Mouse (Mus musculus) gastrocnemius, postnatal 14 days (tissue): ENCODE results near the gene C1galt1. TPM values are rescaled to one million over a fixed set of nuclear protein-coding genes. Genes with fewer than 3 reads are reported as not detected.
A peak's percentile ranks its signal among the peaks of the same experiment; 100 is the strongest.

Source experiments
- DNase-seq: peaks from one replicate; pipeline ENCODE4 v3.0.0; 2021; ENCODE audit warnings: mixed read lengths
- intact Hi-C: fragments of 180-260 bp; cut with DNase I; formaldehyde crosslinking; loops from one replicate; pipeline ENCODE4 v1.15.1; 2025; ENCODE audit warnings: low total_unique reads
- total RNA-seq, 2 experiments: library from RNA; stranded (reverse); gene quantifications; 2 replicates each; pipeline ENCODE4 v1.2.3; 2021

The C1galt1 gene
- total RNA-seq, 2 experiments from 2014 or later: 11.3 to 11.9 TPM

DNA sequence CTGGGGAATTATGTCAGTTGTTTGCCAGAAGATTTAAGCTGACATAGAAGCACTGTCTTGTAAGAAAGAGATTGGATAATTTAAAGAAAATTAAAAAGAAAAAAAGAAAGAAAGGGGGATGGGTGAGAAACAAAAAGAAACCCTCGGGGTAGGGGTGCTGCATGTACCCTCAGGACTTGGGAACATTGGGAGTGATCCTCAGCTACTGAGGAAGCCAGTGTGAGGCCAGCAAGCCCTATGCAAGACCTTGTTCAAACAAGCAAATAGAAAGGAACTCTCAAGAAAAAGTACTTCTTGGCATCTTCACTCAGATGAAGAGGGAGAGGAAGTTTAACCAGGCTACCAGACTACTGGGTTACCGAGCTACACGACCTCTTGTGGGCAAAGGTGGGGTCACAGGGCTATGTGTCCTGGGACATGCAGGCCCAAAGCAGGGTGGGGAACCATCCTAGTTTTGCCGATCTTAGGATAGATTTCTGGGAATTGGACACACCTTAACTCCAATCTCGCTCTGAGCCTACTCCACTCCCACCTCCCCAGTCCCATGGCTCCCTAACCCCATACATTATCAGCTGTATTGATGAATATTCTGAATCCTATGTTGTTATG is 12.1 kb downstream of the C1galt1 start:
- DNase-seq: no peak
- intact Hi-C loops: no loop called here

DNA sequence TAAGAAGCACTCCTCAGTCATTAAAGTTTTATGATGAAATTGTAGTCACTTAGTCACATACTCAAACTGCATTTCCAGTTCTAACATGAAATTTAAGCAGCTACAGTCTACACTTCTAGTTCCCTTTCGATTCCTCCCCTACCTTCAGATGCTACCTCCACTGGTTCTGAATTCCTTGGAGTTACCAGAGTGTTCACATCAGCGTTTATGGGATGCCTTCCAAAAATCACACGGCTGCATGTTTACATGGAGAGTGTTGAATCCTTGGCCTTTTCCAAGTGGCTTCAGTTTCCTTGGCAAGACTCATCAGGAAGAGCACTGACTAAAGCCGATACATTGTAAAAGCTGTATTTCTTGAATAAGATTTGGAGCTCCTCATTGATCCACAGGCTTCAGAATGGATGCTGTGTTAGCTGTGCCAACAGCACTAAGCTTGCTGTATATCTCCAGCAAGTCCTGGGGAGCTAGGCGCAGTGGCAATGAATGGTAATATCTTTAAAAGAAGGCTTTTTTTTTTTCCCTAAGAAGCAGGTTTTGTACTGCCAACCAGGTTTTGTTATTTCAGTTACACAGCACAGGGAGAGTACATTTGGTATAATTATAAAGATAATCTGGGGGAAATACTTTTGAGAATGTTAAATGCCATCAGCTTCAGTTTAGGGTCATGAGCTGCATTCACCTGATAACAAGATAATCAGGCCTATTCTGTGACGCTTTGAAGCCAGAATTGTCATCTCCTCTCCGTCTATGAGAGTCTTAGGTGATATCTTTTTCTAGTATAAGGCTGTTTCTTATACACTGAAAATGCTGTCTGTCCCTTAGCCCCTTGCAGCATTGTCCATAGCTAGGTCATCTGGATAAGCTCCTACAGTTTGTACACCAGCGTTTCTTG is 13.0 kb downstream of the C1galt1 start:
- DNase-seq: no peak
- intact Hi-C loops: no loop called here

DNA sequence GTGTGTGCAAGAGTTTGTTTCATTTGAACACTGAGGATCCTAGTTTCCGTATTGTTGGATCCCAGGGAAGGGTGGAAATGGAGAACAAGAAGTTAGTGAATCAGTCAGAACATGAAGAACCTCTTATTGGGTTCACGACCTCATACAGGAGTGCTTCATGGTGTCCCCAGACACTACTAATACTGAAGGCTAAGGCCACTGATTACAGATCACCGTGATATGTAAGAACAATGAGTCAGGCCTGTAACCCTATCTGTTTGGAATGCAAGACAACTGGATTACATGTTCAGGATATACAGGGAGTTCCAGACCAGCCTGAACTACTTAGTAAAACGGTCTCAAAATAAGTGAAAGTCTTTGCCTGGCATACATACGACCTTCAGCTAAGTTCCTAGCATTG is 13.9 kb downstream of the C1galt1 start:
- intact Hi-C loops: no loop called here
- DNase-seq: no peak

DNA sequence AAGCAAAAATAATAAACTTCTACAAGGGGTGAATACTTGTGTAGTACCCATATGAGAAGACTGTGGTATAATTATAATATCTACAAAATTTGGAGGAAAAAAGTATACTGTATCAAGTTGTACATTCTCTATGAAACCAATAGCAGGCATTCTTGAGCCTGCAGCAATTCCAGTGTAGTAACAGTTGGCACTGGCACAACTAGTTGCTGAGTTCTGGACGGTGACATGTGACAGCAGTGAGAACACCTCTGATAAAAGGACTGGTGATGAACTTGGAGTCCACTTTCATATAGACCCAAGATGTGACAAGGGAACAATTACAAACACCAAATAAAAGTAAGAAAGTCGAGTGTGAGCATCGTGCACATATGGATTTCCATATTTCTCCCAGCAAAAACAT is 14.5 kb downstream of the C1galt1 start:
- intact Hi-C loops: no loop called here
- DNase-seq: no peak

- intact Hi-C loops: no loop called here
- no peak for DNase-seq
Observed at GRCm38 (mm10) chr6:7861033-7861432, 16.4 kb downstream of the C1galt1 start.

DNA sequence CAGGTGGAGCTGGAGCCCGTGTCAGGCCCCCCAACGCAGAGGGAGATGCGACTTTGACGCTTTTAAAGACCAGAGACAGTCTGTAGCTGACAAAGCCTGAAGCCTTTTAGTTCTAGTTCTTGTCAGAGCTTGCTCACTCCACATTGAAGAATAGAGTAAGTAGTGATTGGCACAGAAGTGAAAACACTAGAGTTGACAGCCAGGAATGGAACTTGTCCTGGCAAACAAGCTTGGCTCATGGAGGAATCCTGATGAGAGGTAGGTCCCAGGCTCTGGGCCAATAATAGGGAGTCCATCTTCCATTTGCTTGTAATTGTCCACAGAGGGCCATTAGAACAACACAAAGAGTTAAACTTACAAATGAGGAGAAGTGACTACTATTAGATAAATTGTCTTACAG is 18.7 kb downstream of the C1galt1 start:
- no peak for DNase-seq
- intact Hi-C loops: no loop called here

- DNase-seq: no peak
- intact Hi-C loops: no loop called here
Observed at GRCm38 (mm10) chr6:7876836-7877235, 32.2 kb downstream of the C1galt1 start.

DNA sequence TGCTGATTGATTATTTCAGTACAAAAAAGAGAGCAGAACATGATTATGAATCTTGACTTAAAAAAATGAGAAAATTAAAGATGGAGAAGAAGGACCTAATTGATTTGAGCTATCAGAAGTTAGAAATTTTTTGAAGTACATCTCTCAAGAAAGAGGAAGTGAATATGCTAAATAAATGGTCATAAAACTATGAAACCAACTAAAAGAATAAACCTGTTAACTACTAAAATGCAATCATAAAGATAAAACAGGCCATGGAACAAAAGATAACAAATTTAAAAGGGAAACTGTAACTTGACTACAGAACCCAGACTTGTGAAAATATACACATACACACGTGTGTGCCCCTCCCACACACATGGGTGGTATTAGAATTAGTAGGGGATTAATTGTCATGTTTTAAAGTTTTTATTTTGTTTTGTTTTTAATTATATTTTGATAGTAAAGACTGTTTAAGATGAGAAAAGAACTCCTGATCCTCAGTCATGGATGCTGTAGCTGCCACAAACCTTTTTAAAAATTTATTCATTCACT is 37.0 kb downstream of the C1galt1 start:
- intact Hi-C loops: no loop called here
- DNase-seq: no peak

- intact Hi-C loops: no loop called here
Observed at GRCm38 (mm10) chr6:7882520-7882919, 37.9 kb downstream of the C1galt1 start.

GRCm38 (mm10) chr6:7885994-7886684 is 41.5 kb downstream of the C1galt1 start:
- intact Hi-C loops: no loop called here
- DNase-seq: no peak

More at GRCm38 (mm10) chr6:7882520-7882919, 37.9 kb downstream of the C1galt1 start:
- peak; percentile 39 for DNase-seq

- intact Hi-C loops: no loop called here
- no peak for DNase-seq
Observed at GRCm38 (mm10) chr6:7886685-7887004, 42.0 kb downstream of the C1galt1 start.

- no peak for DNase-seq
- intact Hi-C loops: no loop called here
Observed at GRCm38 (mm10) chr6:7896339-7896738, 51.7 kb downstream of the C1galt1 start.

- no peak for DNase-seq
- intact Hi-C loops: no loop called here
Observed at GRCm38 (mm10) chr6:7912015-7912414, 67.4 kb downstream of the C1galt1 start.

Other genes with a start within 250 kb of the C1galt1 start
- 1 to 10 TPM; 1.7 to 3.1 TPM for gene Asns, start 151.6 kb upstream of the C1galt1 start, total RNA-seq